Mouse (Mus musculus) lung, embryonic 15.5 days (tissue): Measurements from ENCODE around the gene Arpc4. TPM values are rescaled to one million over a fixed set of nuclear protein-coding genes. Genes with fewer than 3 reads are reported as not detected.
"Not testable (repeated sequence)": the region's sequence is repeated elsewhere in the genome, so short reads cannot be mapped to it uniquely, and the experiment has no call there.

Source experiments
- ATAC-seq: fragments of 200-750 bp; cut with Nextera tagmentation; 2 replicates; pipeline ENCODE4 v1.8.0; 2017; ENCODE audit warnings: moderate number of reproducible peaks, borderline replicate concordance; ENCODE audit not compliant: low FRiP score, low TSS enrichment; ENCODE audit errors: extremely low read depth
- H3K27ac ChIP-seq: fragments of 300-500 bp; sonication (generic); 2 replicates; pipeline ENCODE4 v1.5.1; 2015; ENCODE audit warnings: moderate library complexity, mild to moderate bottlenecking, inconsistent platforms
- H3K27me3 ChIP-seq: fragments of 300-500 bp; sonication (generic); 2 replicates; pipeline ENCODE4 v1.6.1; 2015; ENCODE audit warnings: inconsistent platforms
- H3K36me3 ChIP-seq: fragments of 300-500 bp; sonication (generic); 2 replicates; pipeline ENCODE4 v1.6.1; 2015; ENCODE audit warnings: inconsistent platforms
- H3K4me1 ChIP-seq: fragments of 300-500 bp; sonication (generic); 2 replicates; pipeline ENCODE4 v1.6.1; 2015; ENCODE audit warnings: inconsistent platforms
- H3K4me2 ChIP-seq: fragments of 300-500 bp; sonication (generic); 2 replicates; pipeline ENCODE4 v1.6.1; 2015; ENCODE audit warnings: inconsistent platforms, mild to moderate bottlenecking, moderate library complexity
- H3K4me3 ChIP-seq: fragments of 300-500 bp; sonication (generic); 2 replicates; pipeline ENCODE4 v1.5.1; 2015; ENCODE audit warnings: mild to moderate bottlenecking, inconsistent platforms
- H3K9ac ChIP-seq: fragments of 300-500 bp; sonication (generic); 2 replicates; pipeline ENCODE4 v1.6.1; 2015; ENCODE audit warnings: inconsistent platforms
- H3K9me3 ChIP-seq: fragments of 300-500 bp; sonication (generic); 2 replicates; pipeline ENCODE4 v1.6.1; 2016; ENCODE audit warnings: inconsistent platforms
- WGBS: fragments of 180-500 bp; shearing (Covaris S2); methylation state at CpG from one replicate; pipeline ENCODE4 v1.1.7; 2015; 5-methylcytosine and 5-hydroxymethylcytosine counted together
- polyA plus RNA-seq: library from polyadenylated mRNA; unstranded; fragments of >200 nt; fragmentation: Nextera tagmentation; extraction: Ambion mirVana; gene quantifications from 2 replicates; pipeline ENCODE4 v1.2.1, GENCODE M21; 2015

Gene Arpc4
- polyA plus RNA-seq, result 399 and 412 TPM in 2 replicates

DNA sequence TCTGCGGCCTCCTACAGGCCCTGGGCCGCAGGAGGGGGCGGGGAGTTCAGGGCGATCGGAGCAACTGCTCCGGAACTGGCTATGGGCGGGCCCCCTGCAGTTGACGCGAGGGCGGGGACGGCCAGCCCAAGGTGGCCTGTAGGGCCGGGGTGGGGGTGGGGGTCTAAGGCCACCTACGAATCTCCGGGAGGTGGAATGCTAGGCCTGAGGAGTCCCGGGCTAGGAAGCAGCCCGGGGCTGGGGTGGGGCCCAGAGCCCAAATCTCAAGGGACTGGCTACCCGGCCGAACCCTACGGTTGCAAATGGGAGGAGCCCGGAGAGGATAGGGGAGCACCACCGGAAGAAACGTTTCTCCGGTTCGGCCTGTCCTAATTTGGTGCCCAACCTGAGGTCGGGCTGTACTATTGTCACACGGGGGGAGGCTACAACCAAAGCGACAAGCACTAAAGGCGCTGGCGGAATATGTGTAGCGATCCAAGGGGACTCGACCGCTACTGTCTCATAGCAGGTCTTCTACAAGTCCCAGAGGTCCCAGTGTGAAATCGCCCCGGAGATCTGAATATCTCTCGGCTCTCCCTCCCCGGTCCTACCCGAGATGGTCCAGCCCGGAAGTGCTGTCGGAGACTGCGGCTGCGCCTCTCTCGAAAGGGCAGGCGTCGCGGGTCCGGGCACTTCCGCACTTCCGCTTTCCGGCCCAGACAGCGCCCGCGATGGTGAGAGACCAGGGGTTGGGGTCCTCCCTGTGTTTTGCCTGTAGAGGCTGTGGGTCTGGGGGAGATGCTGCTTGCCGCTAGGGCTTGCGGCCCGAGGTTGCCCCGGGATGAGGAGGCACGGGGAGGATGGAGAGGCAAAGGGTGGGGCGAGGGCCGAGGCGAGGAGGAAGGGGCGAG lies at the start of gene Arpc4, which contains the start of gene Tada3:
Arpc4 (plus strand) TSS at position 620 of the 890 bp plus-strand sequence.
Tada3 (minus strand) TSS at position 388 of the 890 bp plus-strand sequence.
- peak within 1 kb of the TSS; percentile 89 for H3K9ac ChIP-seq
- peak; percentile 96 for ATAC-seq

GRCm38 (mm10) chr6:113329396-113329795 lies 48.5 kb upstream of the Arpc4 start:
- Histone ChIP-seq H3K36me3 (peaks cover 27% of the 10 kb centered on the region), H3K27me3 (no peaks in the 10 kb centered on the region), H3K9ac (no peak overlapping the region), H3K27ac (no peak overlapping the region), H3K4me3 (no peak overlapping the region), H3K4me1 (peaks cover 19% of the 10 kb centered on the region), H3K9me3 (no peaks in the 10 kb centered on the region), H3K4me2 (no peak overlapping the region)
- ATAC-seq, result no peak
- WGBS, result 85% methylated on average over 1 of the region's 1 CpGs

More for the DNA sequence above, at the start of gene Arpc4, which contains the start of gene Tada3:
- peaks cover 24% of the 10 kb centered on the region for H3K4me1 ChIP-seq
- H3K27me3 ChIP-seq, result no peaks in the 10 kb centered on the region
- H3K4me2 ChIP-seq, result peak within 1 kb of the TSS; percentile 74
- no peaks in the 10 kb centered on the region for H3K9me3 ChIP-seq
- H3K36me3 ChIP-seq, result peaks cover 48% of the 10 kb centered on the region
- under 1% methylated on average over 61 of the region's 61 CpGs for WGBS
- peak within 1 kb of the TSS; percentile 96 for H3K4me3 ChIP-seq
- H3K27ac ChIP-seq, result peak within 1 kb of the TSS; percentile 99

- 47% methylated on average over 2 of the region's 2 CpGs for WGBS
- Histone ChIP-seq H3K27me3 (no peaks in the 10 kb centered on the region), H3K9me3 (no peaks in the 10 kb centered on the region), H3K27ac (no peak overlapping the region), H3K4me1 (peaks cover 15% of the 10 kb centered on the region), H3K4me3 (no peak overlapping the region), H3K4me2 (no peak overlapping the region), H3K9ac (no peak overlapping the region), H3K36me3 (peaks cover 28% of the 10 kb centered on the region)
- ATAC-seq, result no peak
Observed at GRCm38 (mm10) chr6:113330547-113330946, 47.4 kb upstream of the Arpc4 start.

DNA sequence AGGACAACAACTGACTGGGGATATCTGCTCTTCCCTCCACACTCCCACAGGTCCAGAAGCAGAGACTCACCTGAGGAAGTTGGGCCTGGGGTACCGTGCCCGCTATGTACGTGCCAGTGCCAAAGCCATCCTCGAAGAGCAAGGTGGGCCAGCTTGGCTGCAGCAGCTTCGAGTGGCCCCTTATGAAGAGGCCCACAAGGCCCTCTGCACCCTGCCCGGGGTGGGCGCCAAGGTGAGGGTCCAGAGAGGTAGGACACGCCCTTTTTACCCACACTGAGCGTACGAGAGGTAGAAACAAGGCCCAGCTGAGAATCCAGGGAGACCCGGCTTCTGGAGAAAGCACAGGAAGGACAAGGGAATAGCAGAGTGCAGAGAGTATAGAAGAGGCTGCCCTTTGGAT lies 46.2 kb upstream of the Arpc4 start:
- Histone ChIP-seq H3K9ac (no peak overlapping the region), H3K9me3 (no peaks in the 10 kb centered on the region), H3K4me1 (peaks cover 9% of the 10 kb centered on the region), H3K27ac (no peak overlapping the region), H3K4me3 (no peak overlapping the region), H3K36me3 (peaks cover 37% of the 10 kb centered on the region), H3K27me3 (no peaks in the 10 kb centered on the region), H3K4me2 (no peak overlapping the region)
- no peak for ATAC-seq
- WGBS, result 85% methylated on average over 11 of the region's 11 CpGs

DNA sequence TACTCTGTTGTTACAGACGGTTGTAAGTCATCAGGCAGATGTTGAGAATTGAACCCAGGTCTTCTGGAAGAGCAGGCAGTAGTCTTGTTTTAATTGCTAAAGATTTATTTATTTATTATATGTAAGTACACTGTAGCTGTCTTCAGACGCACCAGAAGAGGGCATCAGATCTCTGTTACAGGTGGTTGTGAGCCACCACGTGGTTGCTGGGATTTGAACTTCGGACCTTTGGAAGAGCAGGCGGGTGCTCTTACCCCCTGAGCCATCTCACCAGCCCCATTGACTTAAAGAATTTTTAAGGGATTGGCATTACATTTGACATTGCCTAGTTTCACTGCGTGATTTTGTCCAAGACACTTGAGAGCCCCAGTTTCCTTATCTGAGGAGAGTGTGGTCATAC lies 45.2 kb upstream of the Arpc4 start:
- peaks cover 16% of the 10 kb centered on the region for H3K4me1 ChIP-seq

DNA sequence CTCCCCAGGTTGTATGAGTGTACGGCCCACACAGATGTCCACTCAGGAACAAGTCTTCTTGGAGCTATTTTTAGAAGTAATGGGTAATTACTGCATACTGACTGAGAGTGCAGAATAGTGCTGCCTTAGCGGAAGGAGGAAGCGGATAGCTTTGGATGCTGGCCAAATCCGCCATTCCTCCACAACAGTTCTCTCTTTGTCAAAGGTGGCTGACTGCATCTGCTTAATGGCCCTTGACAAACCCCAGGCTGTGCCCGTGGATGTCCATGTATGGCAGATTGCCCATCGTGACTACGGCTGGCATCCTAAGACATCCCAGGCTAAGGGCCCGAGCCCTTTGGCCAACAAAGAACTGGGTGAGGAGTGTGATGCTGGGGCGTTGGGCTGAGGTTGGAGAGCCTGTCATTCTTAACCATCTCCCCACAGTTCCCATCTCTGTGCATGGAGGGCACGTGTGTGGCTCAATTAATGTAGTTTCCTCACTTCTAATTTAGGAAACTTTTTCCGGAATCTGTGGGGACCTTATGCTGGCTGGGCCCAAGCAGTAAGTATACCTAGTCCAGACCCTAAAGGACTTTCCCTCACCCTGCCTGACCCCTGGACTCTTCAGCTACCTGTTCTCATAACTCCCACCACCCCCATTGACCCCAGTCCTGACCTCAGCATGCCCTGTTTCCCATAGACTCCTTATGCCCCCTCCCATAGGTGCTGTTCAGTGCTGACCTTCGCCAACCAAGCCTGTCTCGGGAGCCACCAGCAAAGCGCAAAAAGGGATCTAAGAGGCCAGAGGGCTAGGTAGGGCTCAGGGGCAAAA lies 44.6 kb upstream of the Arpc4 start:
- peak; percentile 74 for ATAC-seq
- Histone ChIP-seq H3K36me3 (peaks cover 44% of the 10 kb centered on the region), H3K9me3 (no peaks in the 10 kb centered on the region), H3K4me1 (peaks cover 16% of the 10 kb centered on the region), H3K9ac (no peak overlapping the region), H3K27ac (peak overlapping the region; percentile 64), H3K4me3 (no peak overlapping the region), H3K4me2 (no peak overlapping the region), H3K27me3 (no peaks in the 10 kb centered on the region)
- 41% methylated on average over 14 of the region's 14 CpGs for WGBS

More for the DNA sequence above, 45.2 kb upstream of the Arpc4 start:
- not testable (repeated sequence) for H3K4me2 ChIP-seq, H3K9me3 ChIP-seq, H3K9ac ChIP-seq, H3K4me3 ChIP-seq, H3K27me3 ChIP-seq, ATAC-seq
- Histone ChIP-seq H3K27ac (peak overlapping the region; percentile 64), H3K36me3 (peaks cover 38% of the 10 kb centered on the region)
- WGBS, result 59% methylated on average over 6 of the region's 6 CpGs

DNA sequence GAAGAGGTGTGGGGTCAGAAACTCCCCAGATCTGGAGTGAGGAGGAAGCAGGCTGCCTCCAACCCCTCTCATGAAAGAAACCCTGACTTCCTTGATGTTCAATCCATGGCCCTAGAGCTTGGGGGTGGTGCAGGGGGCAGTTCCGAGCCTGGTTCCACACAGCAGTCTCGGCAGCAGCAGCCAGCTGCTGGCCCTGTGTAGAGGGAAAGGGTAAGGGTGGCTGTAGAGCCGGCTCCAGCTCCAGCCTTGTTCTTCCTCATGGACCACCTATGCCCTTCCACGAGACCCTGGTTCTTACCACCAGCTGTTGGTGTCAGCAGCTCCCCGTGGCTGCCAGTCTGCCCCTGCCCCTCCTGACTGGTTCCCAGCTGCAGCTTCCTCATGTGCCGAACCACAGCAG lies 43.7 kb upstream of the Arpc4 start:
- Histone ChIP-seq H3K4me2 (no peak overlapping the region), H3K36me3 (peaks cover 51% of the 10 kb centered on the region), H3K4me1 (peaks cover 16% of the 10 kb centered on the region), H3K4me3 (no peak overlapping the region), H3K27me3 (no peaks in the 10 kb centered on the region), H3K27ac (no peak overlapping the region), H3K9ac (no peak overlapping the region), H3K9me3 (no peaks in the 10 kb centered on the region)
- no peak for ATAC-seq
- 73% methylated on average over 6 of the region's 6 CpGs for WGBS

DNA sequence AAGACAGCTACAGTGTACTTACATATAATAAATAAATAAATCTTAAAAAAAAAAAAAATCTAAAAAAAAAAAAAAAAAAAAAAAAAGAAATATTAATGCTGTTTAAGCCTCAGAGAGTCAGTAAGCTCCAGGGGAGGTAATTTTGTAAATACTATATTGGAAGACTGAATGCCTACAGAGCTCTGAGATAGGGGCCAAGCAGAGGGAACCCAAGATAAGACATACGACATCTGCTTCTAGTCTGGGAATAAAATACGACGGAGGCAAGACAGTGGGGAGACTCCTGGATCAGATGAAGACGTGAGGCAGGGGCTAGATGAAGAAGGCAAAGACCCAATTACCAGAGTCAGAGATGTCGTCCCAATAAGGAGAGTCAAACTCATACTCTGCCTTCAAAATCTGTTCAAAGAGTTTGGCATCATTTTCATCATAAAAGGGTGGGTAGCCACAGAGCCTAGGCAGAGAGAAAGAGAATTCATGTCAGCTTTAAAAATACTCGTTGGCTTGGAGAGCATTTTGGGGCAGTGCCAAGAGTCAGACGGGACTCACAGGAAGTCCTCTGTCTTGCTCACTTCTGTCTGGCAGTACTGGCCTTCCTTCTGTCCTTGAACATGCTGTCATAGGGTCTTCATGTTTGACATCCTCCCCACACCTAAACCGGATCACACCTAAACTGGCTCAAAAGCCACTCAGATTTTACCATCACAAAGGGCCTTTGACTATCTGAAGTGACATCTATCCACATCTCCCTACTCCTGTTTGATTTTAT lies 40.9 kb upstream of the Arpc4 start:
- H3K4me2 ChIP-seq, result no peak overlapping the region
- no peaks in the 10 kb centered on the region for H3K27me3 ChIP-seq
- no peak overlapping the region for H3K4me3 ChIP-seq
- WGBS, result 46% methylated on average over 8 of the region's 8 CpGs
- no peaks in the 10 kb centered on the region for H3K9me3 ChIP-seq
- H3K4me1 ChIP-seq, result peaks cover 22% of the 10 kb centered on the region
- no peak for ATAC-seq
- no peak overlapping the region for H3K9ac ChIP-seq
- H3K27ac ChIP-seq, result no peak overlapping the region
- H3K36me3 ChIP-seq, result peaks cover 52% of the 10 kb centered on the region

DNA sequence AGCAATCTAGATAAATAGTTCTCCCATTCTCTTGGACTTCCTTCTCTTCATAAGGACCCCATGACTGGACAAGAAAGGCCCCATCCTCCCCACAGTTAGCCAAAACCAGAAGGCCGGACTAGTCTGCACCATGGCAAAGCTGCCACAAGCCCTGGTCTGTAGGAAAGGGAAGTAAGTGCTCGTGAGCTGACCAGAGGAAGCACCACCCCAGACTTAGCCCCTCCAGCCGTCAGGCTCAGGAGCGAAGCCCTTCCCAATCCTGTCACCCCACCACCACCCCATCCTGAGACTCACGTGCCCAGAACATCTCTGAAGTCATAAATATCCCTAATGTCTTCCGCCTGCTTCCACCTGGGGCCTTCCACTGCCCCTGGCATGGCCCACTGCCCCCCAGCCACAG lies 36.3 kb upstream of the Arpc4 start:
- H3K4me1 ChIP-seq, result peaks cover 34% of the 10 kb centered on the region
- WGBS, result 71% methylated on average over 6 of the region's 6 CpGs
- H3K9me3 ChIP-seq, result no peaks in the 10 kb centered on the region
- H3K4me3 ChIP-seq, result no peak overlapping the region
- H3K4me2 ChIP-seq, result 0 out of 2 replicates have a peak overlapping the region, but pooled peaks have one; percentile 77
- no peak for ATAC-seq
- H3K27me3 ChIP-seq, result no peaks in the 10 kb centered on the region
- H3K27ac ChIP-seq, result no peak overlapping the region
- H3K9ac ChIP-seq, result no peak overlapping the region
- H3K36me3 ChIP-seq, result peaks cover 25% of the 10 kb centered on the region

GRCm38 (mm10) chr6:113342297-113342696 lies 35.6 kb upstream of the Arpc4 start:
- WGBS, result 20% methylated on average over 3 of the region's 7 CpGs
- peaks cover 25% of the 10 kb centered on the region for H3K36me3 ChIP-seq
- H3K9me3 ChIP-seq, result no peaks in the 10 kb centered on the region
- ATAC-seq, result no peak
- no peaks in the 10 kb centered on the region for H3K27me3 ChIP-seq
- H3K27ac ChIP-seq, result peak overlapping the region; percentile 39; the same call in 1 of the 2 replicates
- H3K4me2 ChIP-seq, result peak overlapping the region; percentile 77
- H3K9ac ChIP-seq, result peak overlapping the region; percentile 82; the same call in 1 of the 2 replicates
- peak overlapping the region; percentile 67 for H3K4me3 ChIP-seq
- peaks cover 29% of the 10 kb centered on the region for H3K4me1 ChIP-seq
